Mouse (Mus musculus) G1E-ER4 (cell line): ENCODE results near the gene Vtn. TPM values are rescaled to one million over a fixed set of nuclear protein-coding genes. Genes with fewer than 3 reads are reported as not detected.

ENCODE experiments used
- GATA1 ChIP-seq: IDR thresholded peaks from one replicate; pipeline ENCODE4 v1.8.0; 2012; ENCODE audit warnings: low read length, inconsistent platforms
- polyA plus RNA-seq: library from polyadenylated mRNA; stranded (reverse); fragments of >175 nt; gene quantifications from 2 replicates; pipeline ENCODE4 v1.2.3, GENCODE M21; 2012

The Vtn gene
- polyA plus RNA-seq, 1 experiment = not detected

- no peak for TF ChIP-seq GATA1
Observed at GRCm38 (mm10) chr11:78547718-78548460, 49.0 kb downstream of the Vtn start.

GRCm38 (mm10) chr11:78549491-78549987 lies 50.6 kb downstream of the Vtn start:
- TF ChIP-seq GATA1 = no peak

GRCm38 (mm10) chr11:78550168-78551058 lies 51.5 kb downstream of the Vtn start, which contains the start of gene Tmem97:
TSS of gene Tmem97 (minus strand) at chr11:78550777.
- no peak for TF ChIP-seq GATA1

GRCm38 (mm10) chr11:78551059-78551398 lies 52.1 kb downstream of the Vtn start:
- no peak for TF ChIP-seq GATA1

Other genes starting within 250 kb of the Vtn start
- 41.3 and 62.1 TPM in 2 replicates for gene 2610507B11Rik, start 237.3 kb upstream of the Vtn start, polyA plus RNA-seq
- gene BC030499, start 208.2 kb upstream of the Vtn start, polyA plus RNA-seq = not detected in 2 replicates
- 28.8 and 67.9 TPM in 2 replicates for gene Spag5, start 197.6 kb upstream of the Vtn start, polyA plus RNA-seq
- 3.5 and 6.2 TPM in 2 replicates for gene Aldoc, start 176.1 kb upstream of the Vtn start, polyA plus RNA-seq
- 50.2 and 84.3 TPM in 2 replicates for gene Pigs, start 170.7 kb upstream of the Vtn start, polyA plus RNA-seq
- 28.0 and 37.7 TPM in 2 replicates for gene Unc119, start 155.6 kb upstream of the Vtn start, polyA plus RNA-seq
- gene Foxn1, start 112.5 kb upstream of the Vtn start, polyA plus RNA-seq = not detected in 2 replicates
- gene Slc13a2, start 76.9 kb upstream of the Vtn start, polyA plus RNA-seq = not detected in 2 replicates
- gene Slc46a1, start 33.4 kb upstream of the Vtn start, polyA plus RNA-seq = not detected in 2 replicates
- 0.01 TPM in 1 of 2 replicates, not detected in the other for gene Sarm1, start 1.3 kb upstream of the Vtn start, polyA plus RNA-seq
- not detected in 2 replicates for gene Sebox, start 4.4 kb downstream of the Vtn start, polyA plus RNA-seq
- gene Tmem199, start 13.1 kb downstream of the Vtn start, polyA plus RNA-seq = 16.3 and 20.5 TPM in 2 replicates
- 70.4 and 86.4 TPM in 2 replicates for gene Poldip2, start 13.1 kb downstream of the Vtn start, polyA plus RNA-seq
- 4.2 and 5.2 TPM in 2 replicates for gene Tnfaip1, start 37.2 kb downstream of the Vtn start, polyA plus RNA-seq
- gene Ift20, start 37.3 kb downstream of the Vtn start, polyA plus RNA-seq = 37.8 and 49.7 TPM in 2 replicates
- 32.9 and 33.4 TPM in 2 replicates for gene Tmem97, start 51.7 kb downstream of the Vtn start, polyA plus RNA-seq
- 10.2 and 12.0 TPM in 2 replicates for gene Nlk, start 198.3 kb downstream of the Vtn start, polyA plus RNA-seq